Mouse (Mus musculus) liver, embryonic 11.5 days (tissue): ENCODE data around the gene Fcrla. TPM values are rescaled to one million over a fixed set of nuclear protein-coding genes. Genes with fewer than 3 reads are reported as not detected.
"Not testable (repeated sequence)": the region's sequence is repeated elsewhere in the genome, so short reads cannot be mapped to it uniquely, and the experiment has no call there.

ENCODE experiments used
- ATAC-seq: fragments of 200-750 bp; cut with Nextera tagmentation; replicated peaks from 2 replicates; pipeline ENCODE4 v1.8.0; 2017; ENCODE audit warnings: moderate number of reproducible peaks, mild to moderate bottlenecking, moderate TSS enrichment, moderate library complexity; ENCODE audit not compliant: low FRiP score
- DNase-seq: peaks from one replicate; pipeline ENCODE4 v3.0.0-alpha.2; 2017; ENCODE audit warnings: low spot score
- H3K27ac ChIP-seq: fragments of 300-500 bp; sonication (generic); 2 replicates; pipeline ENCODE4 v1.5.1; 2014; ENCODE audit warnings: mild to moderate bottlenecking, low read depth, low read length, control low read depth
- H3K27me3 ChIP-seq: fragments of 300-500 bp; sonication (generic); replicated peaks from 2 replicates; pipeline ENCODE4 v1.6.1; 2014; ENCODE audit warnings: low read length, mixed read lengths; ENCODE audit not compliant: control insufficient read depth, insufficient read depth
- H3K36me3 ChIP-seq: fragments of 300-500 bp; sonication (generic); 2 replicates; pipeline ENCODE4 v1.6.1; 2014; ENCODE audit warnings: mild to moderate bottlenecking, low read length, moderate library complexity, mixed read lengths; ENCODE audit not compliant: control insufficient read depth, insufficient read depth
- H3K4me1 ChIP-seq: fragments of 300-500 bp; sonication (generic); replicated peaks from 2 replicates; pipeline ENCODE4 v1.6.1; 2014; ENCODE audit warnings: low read length, mixed read lengths; ENCODE audit not compliant: control insufficient read depth, insufficient read depth
- H3K4me2 ChIP-seq: fragments of 300-500 bp; sonication (generic); 2 replicates; pipeline ENCODE4 v1.6.1; 2014; ENCODE audit warnings: mild to moderate bottlenecking, control low read depth, moderate library complexity
- H3K4me3 ChIP-seq: fragments of 300-500 bp; sonication (generic); 2 replicates; pipeline ENCODE4 v1.5.1; 2014; ENCODE audit warnings: low read depth, low read length, control low read depth
- H3K9ac ChIP-seq: fragments of 300-500 bp; sonication (generic); 2 replicates; pipeline ENCODE4 v1.6.1; 2014; ENCODE audit warnings: low read depth, low read length, control low read depth
- H3K9me3 ChIP-seq: fragments of 300-500 bp; sonication (generic); 2 replicates; pipeline ENCODE4 v1.6.1; 2016; ENCODE audit warnings: low read length, inconsistent platforms, mixed read lengths; ENCODE audit not compliant: control insufficient read depth
- WGBS: fragments of 180-500 bp; shearing (Covaris S2); extraction: QIAGEN DNeasy Blood & Tissue Kit; methylation state at CpG from one replicate; pipeline ENCODE4 v1.1.7; 2014; 5-methylcytosine and 5-hydroxymethylcytosine counted together
- polyA plus RNA-seq: library from polyadenylated mRNA; unstranded; fragments of >200 nt; fragmentation: Nextera tagmentation; extraction: Ambion mirVana; gene quantifications from 2 replicates; pipeline ENCODE4 v1.2.1, GENCODE M21; 2014

Gene Fcrla
- polyA plus RNA-seq, 1 experiment from 2014 or later, result 0.45 TPM

GRCm38 (mm10) chr1:170944151-170944550, 16.8 kb upstream of the Fcrla start:
- not testable (repeated sequence) for H3K27me3 ChIP-seq, H3K27ac ChIP-seq, H3K4me3 ChIP-seq, H3K9me3 ChIP-seq, H3K9ac ChIP-seq, DNase-seq, ATAC-seq, H3K4me1 ChIP-seq, H3K4me2 ChIP-seq, H3K36me3 ChIP-seq
- WGBS, result 95% methylated on average over 9 of the region's 9 CpGs

- no peaks in the 10 kb centered on the region for H3K27me3 ChIP-seq
- H3K4me1 ChIP-seq, result no peaks in the 10 kb centered on the region
- no peaks in the 10 kb centered on the region for H3K9me3 ChIP-seq
- H3K36me3 ChIP-seq, result no peaks in the 10 kb centered on the region
- no peak overlapping the region for H3K9ac ChIP-seq
- H3K4me3 ChIP-seq, result no peak overlapping the region
- ATAC-seq, result no peak
- H3K4me2 ChIP-seq, result no peak overlapping the region
- no peak overlapping the region for H3K27ac ChIP-seq
- DNase-seq, result no peak
- 84% methylated on average over 12 of the region's 12 CpGs for WGBS
These were observed 11.9 kb upstream of the Fcrla start for GRCm38 (mm10) chr1:170939255-170939654.

- Histone ChIP-seq H3K4me3 (no peak overlapping the region), H3K27me3 (no peaks in the 10 kb centered on the region), H3K27ac (no peak overlapping the region), H3K9ac (no peak overlapping the region), H3K4me1 (no peaks in the 10 kb centered on the region), H3K36me3 (no peaks in the 10 kb centered on the region), H3K4me2 (no peak overlapping the region), H3K9me3 (no peaks in the 10 kb centered on the region)
- no peak for ATAC-seq
- DNase-seq, result no peak
- WGBS, result 62% methylated on average over 2 of the region's 2 CpGs
These were observed 7.0 kb upstream of the Fcrla start for GRCm38 (mm10) chr1:170934383-170934782.

- Histone ChIP-seq H3K36me3 (no peaks in the 10 kb centered on the region), H3K27me3 (no peaks in the 10 kb centered on the region), H3K4me2 (no peak overlapping the region), H3K9ac (no peak overlapping the region), H3K9me3 (no peaks in the 10 kb centered on the region), H3K4me1 (no peaks in the 10 kb centered on the region), H3K27ac (no peak overlapping the region), H3K4me3 (no peak overlapping the region)
- ATAC-seq (no peak), DNase-seq (no peak)
- 72% methylated on average over 1 of the region's 1 CpGs for WGBS
These were observed 6.6 kb upstream of the Fcrla start for GRCm38 (mm10) chr1:170933940-170934339.

- Histone ChIP-seq H3K27me3 (no peaks in the 10 kb centered on the region), H3K9ac (no peak overlapping the region), H3K4me2 (no peak overlapping the region), H3K27ac (no peak overlapping the region), H3K4me1 (no peaks in the 10 kb centered on the region), H3K4me3 (no peak overlapping the region), H3K9me3 (no peaks in the 10 kb centered on the region), H3K36me3 (no peaks in the 10 kb centered on the region)
- no peak for DNase-seq
- ATAC-seq, result no peak
- 74% methylated on average over 6 of the region's 6 CpGs for WGBS
These were observed 6.1 kb upstream of the Fcrla start for GRCm38 (mm10) chr1:170933386-170933920.

- no peak for ATAC-seq
- H3K9ac ChIP-seq, result no peak overlapping the region
- no peak for DNase-seq
- H3K36me3 ChIP-seq, result no peaks in the 10 kb centered on the region
- H3K9me3 ChIP-seq, result no peaks in the 10 kb centered on the region
- 58% methylated on average over 3 of the region's 3 CpGs for WGBS
- no peak overlapping the region for H3K4me3 ChIP-seq
- no peaks in the 10 kb centered on the region for H3K27me3 ChIP-seq
- H3K4me2 ChIP-seq, result no peak overlapping the region
- no peaks in the 10 kb centered on the region for H3K4me1 ChIP-seq
- H3K27ac ChIP-seq, result no peak overlapping the region
These were observed 4.7 kb upstream of the Fcrla start for GRCm38 (mm10) chr1:170932043-170932442.

GRCm38 (mm10) chr1:170929245-170929644, 1.9 kb upstream of the Fcrla start:
- Histone ChIP-seq H3K4me2 (no peak overlapping the region), H3K27ac (no peak overlapping the region), H3K9me3 (no peaks in the 10 kb centered on the region), H3K36me3 (no peaks in the 10 kb centered on the region), H3K4me1 (no peaks in the 10 kb centered on the region), H3K4me3 (no peak overlapping the region), H3K9ac (no peak overlapping the region), H3K27me3 (no peaks in the 10 kb centered on the region)
- no peak for ATAC-seq
- DNase-seq, result no peak
- 72% methylated on average over 4 of the region's 4 CpGs for WGBS

GRCm38 (mm10) chr1:170928467-170928866, 1.1 kb upstream of the Fcrla start:
- H3K27me3 ChIP-seq, result no peaks in the 10 kb centered on the region
- H3K9ac ChIP-seq, result no peak overlapping the region
- ATAC-seq, result no peak
- no peaks in the 10 kb centered on the region for H3K9me3 ChIP-seq
- no peak overlapping the region for H3K4me2 ChIP-seq
- no peak overlapping the region for H3K27ac ChIP-seq
- WGBS, result 56% methylated on average over 2 of the region's 2 CpGs
- H3K4me3 ChIP-seq, result no peak overlapping the region
- no peaks in the 10 kb centered on the region for H3K4me1 ChIP-seq
- DNase-seq, result no peak
- no peaks in the 10 kb centered on the region for H3K36me3 ChIP-seq

- Histone ChIP-seq H3K4me1 (no peaks in the 10 kb centered on the region), H3K27me3 (no peaks in the 10 kb centered on the region), H3K9me3 (no peaks in the 10 kb centered on the region), H3K27ac (no peak overlapping the region), H3K4me2 (no peak overlapping the region), H3K9ac (no peak overlapping the region), H3K4me3 (no peak overlapping the region), H3K36me3 (no peaks in the 10 kb centered on the region)
- DNase-seq (no peak), ATAC-seq (no peak)
- 65% methylated on average over 6 of the region's 6 CpGs for WGBS
These were observed 442 bp downstream of the Fcrla start for GRCm38 (mm10) chr1:170926941-170927340.
